Mouse (Mus musculus): ENCODE measurements around the gene Crtc1.

DNA sequence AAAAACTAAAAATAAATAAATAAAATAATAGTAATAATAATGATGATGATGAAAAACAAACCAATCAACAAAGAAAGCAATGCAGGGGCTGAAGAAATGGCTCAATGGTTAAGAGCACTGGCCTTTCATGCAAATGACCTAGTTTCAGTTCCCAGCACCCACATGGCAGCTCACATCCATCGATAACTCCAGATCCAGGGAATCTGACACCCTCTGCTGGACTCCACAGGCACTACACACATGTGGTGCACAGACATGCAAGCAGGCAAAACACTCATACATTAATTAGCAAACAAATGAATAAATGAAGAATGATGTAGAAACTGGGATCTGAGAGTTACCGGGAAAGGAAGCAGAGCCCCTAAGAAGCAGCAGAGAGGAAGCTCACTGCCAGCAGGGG, 20.3 kb upstream of the Crtc1 start:
- TF ChIP-seq POLR2A (IDR thresholded peaks at IDR 0.05; ENCODE audit: low read depth, low read length) (no peak), CTCF (conservative IDR thresholded peaks at IDR 0.05; ENCODE audit: insufficient read depth, insufficient read length, low read depth, low read length) (no peak)

Data from kidney, adult 2 months (tissue).